Mouse (Mus musculus): Measurements from ENCODE around the gene Gm10192. TPM values are rescaled to one million over a fixed set of nuclear protein-coding genes. Genes with fewer than 3 reads are reported as not detected.

Gm10192 gene
- polyA plus RNA-seq, 2 experiments: not detected

- WGBS: 46% methylated on average over 4 of the region's 4 CpGs
- no peaks in the 10 kb centered on the region for H3K9me3 ChIP-seq (ENCODE audit: control insufficient read depth, low read length)
- H3K27me3 ChIP-seq (ENCODE audit: control insufficient read depth, insufficient read depth, low read length): no peaks in the 10 kb centered on the region
- no peaks in the 10 kb centered on the region for H3K36me3 ChIP-seq (ENCODE audit: control insufficient read depth, insufficient read depth, low read length)
- no peak overlapping the region for H3K4me2 ChIP-seq (replicated peaks; ENCODE audit: low read depth, low read length, severe bottlenecking)
- no peak overlapping the region for H3K4me3 ChIP-seq (replicated peaks; ENCODE audit: low read length)
- no peaks in the 10 kb centered on the region for H3K4me1 ChIP-seq (ENCODE audit: control insufficient read depth, insufficient read depth, low read length)
- no peak overlapping the region for H3K27ac ChIP-seq (replicated peaks; ENCODE audit: low read depth, low read length)
- no peak overlapping the region for H3K9ac ChIP-seq (ENCODE audit: low read depth, low read length, severe bottlenecking)
- ATAC-seq (ENCODE audit: low FRiP score, low read depth) (no peak), DNase-seq (ENCODE audit: low spot score) (peak; percentile 48)
- TF ChIP-seq POLR2A (IDR thresholded peaks at IDR 0.05; ENCODE audit: borderline replicate concordance, extremely low read depth, insufficient read depth, insufficient read length): no peak
Measured at GRCm38 (mm10) chr4:97193176-97193575, 10.2 kb upstream of the Gm10192 start.

- TF ChIP-seq POLR2A (IDR thresholded peaks at IDR 0.05; ENCODE audit: borderline replicate concordance, extremely low read depth, insufficient read depth, insufficient read length): no peak
- Histone ChIP-seq H3K4me1 (ENCODE audit: control insufficient read depth, insufficient read depth, low read length) (no peaks in the 10 kb centered on the region), H3K36me3 (ENCODE audit: control insufficient read depth, insufficient read depth, low read length) (no peaks in the 10 kb centered on the region)
Measured at GRCm38 (mm10) chr4:97192601-97193000, 9.6 kb upstream of the Gm10192 start.

GRCm38 (mm10) chr4:97180396-97180795 is 2.6 kb downstream of the Gm10192 start:
- Histone ChIP-seq H3K36me3 (ENCODE audit: control insufficient read depth, insufficient read depth, low read length) (no peaks in the 10 kb centered on the region), H3K27ac (replicated peaks; ENCODE audit: low read depth, low read length) (no peak overlapping the region), H3K4me3 (replicated peaks; ENCODE audit: low read length) (no peak overlapping the region), H3K27me3 (ENCODE audit: control insufficient read depth, insufficient read depth, low read length) (no peaks in the 10 kb centered on the region), H3K4me2 (replicated peaks; ENCODE audit: low read depth, low read length, severe bottlenecking) (no peak overlapping the region), H3K4me1 (ENCODE audit: control insufficient read depth, insufficient read depth, low read length) (no peaks in the 10 kb centered on the region), H3K9ac (ENCODE audit: low read depth, low read length, severe bottlenecking) (no peak overlapping the region), H3K9me3 (ENCODE audit: control insufficient read depth, low read length) (no peaks in the 10 kb centered on the region)
- WGBS: 75% methylated on average over 2 of the region's 2 CpGs
- DNase-seq (ENCODE audit: low spot score): no peak
- TF ChIP-seq POLR2A (IDR thresholded peaks at IDR 0.05; ENCODE audit: borderline replicate concordance, extremely low read depth, insufficient read depth, insufficient read length): no peak
- no peak for ATAC-seq (ENCODE audit: low FRiP score, low read depth)

More at GRCm38 (mm10) chr4:97192601-97193000, 9.6 kb upstream of the Gm10192 start:
- Histone ChIP-seq H3K4me3 (replicated peaks; ENCODE audit: low read length) (no peak overlapping the region), H3K9me3 (ENCODE audit: control insufficient read depth, low read length) (no peaks in the 10 kb centered on the region), H3K4me2 (replicated peaks; ENCODE audit: low read depth, low read length, severe bottlenecking) (no peak overlapping the region), H3K27ac (replicated peaks; ENCODE audit: low read depth, low read length) (no peak overlapping the region), H3K27me3 (ENCODE audit: control insufficient read depth, insufficient read depth, low read length) (no peaks in the 10 kb centered on the region), H3K9ac (ENCODE audit: low read depth, low read length, severe bottlenecking) (no peak overlapping the region)
- no peak for ATAC-seq (ENCODE audit: low FRiP score, low read depth)
- DNase-seq (ENCODE audit: low spot score): no peak
- 82% methylated on average over 2 of the region's 2 CpGs for WGBS

- no peak overlapping the region for H3K4me3 ChIP-seq (replicated peaks; ENCODE audit: low read length)
- H3K9ac ChIP-seq (ENCODE audit: low read depth, low read length, severe bottlenecking): no peak overlapping the region
- ATAC-seq (ENCODE audit: low FRiP score, low read depth) (peak; percentile 26; the same call in 1 of the 2 replicates), DNase-seq (ENCODE audit: low spot score) (peak; percentile 45)
- WGBS: 46% methylated on average over 10 of the region's 10 CpGs
- H3K27me3 ChIP-seq (ENCODE audit: control insufficient read depth, insufficient read depth, low read length): no peaks in the 10 kb centered on the region
- no peaks in the 10 kb centered on the region for H3K36me3 ChIP-seq (ENCODE audit: control insufficient read depth, insufficient read depth, low read length)
- H3K4me1 ChIP-seq (ENCODE audit: control insufficient read depth, insufficient read depth, low read length): 0 out of 2 replicates have a peak, but pooled peaks cover 4% of the 10 kb centered on the region
- H3K27ac ChIP-seq (replicated peaks; ENCODE audit: low read depth, low read length): no peak overlapping the region
- H3K9me3 ChIP-seq (ENCODE audit: control insufficient read depth, low read length): no peaks in the 10 kb centered on the region
- peak overlapping the region; percentile 21; the same call in 1 of the 2 replicates for H3K4me2 ChIP-seq (replicated peaks; ENCODE audit: low read depth, low read length, severe bottlenecking)
- TF ChIP-seq POLR2A (IDR thresholded peaks at IDR 0.05; ENCODE audit: borderline replicate concordance, extremely low read depth, insufficient read depth, insufficient read length): no peak
Measured at GRCm38 (mm10) chr4:97156841-97157345, 26.1 kb downstream of the Gm10192 start.

GRCm38 (mm10) chr4:97156084-97156483 is 26.9 kb downstream of the Gm10192 start:
- Histone ChIP-seq H3K4me1 (ENCODE audit: control insufficient read depth, insufficient read depth, low read length) (0 out of 2 replicates have a peak, but pooled peaks cover 4% of the 10 kb centered on the region), H3K36me3 (ENCODE audit: control insufficient read depth, insufficient read depth, low read length) (no peaks in the 10 kb centered on the region), H3K27ac (replicated peaks; ENCODE audit: low read depth, low read length) (no peak overlapping the region), H3K27me3 (ENCODE audit: control insufficient read depth, insufficient read depth, low read length) (no peaks in the 10 kb centered on the region), H3K9ac (ENCODE audit: low read depth, low read length, severe bottlenecking) (no peak overlapping the region), H3K4me3 (replicated peaks; ENCODE audit: low read length) (no peak overlapping the region), H3K9me3 (ENCODE audit: control insufficient read depth, low read length) (no peaks in the 10 kb centered on the region), H3K4me2 (replicated peaks; ENCODE audit: low read depth, low read length, severe bottlenecking) (no peak overlapping the region)
- no peak for DNase-seq (ENCODE audit: low spot score)
- ATAC-seq (ENCODE audit: low FRiP score, low read depth): no peak
- TF ChIP-seq POLR2A (IDR thresholded peaks at IDR 0.05; ENCODE audit: borderline replicate concordance, extremely low read depth, insufficient read depth, insufficient read length): no peak
- 61% methylated on average over 3 of the region's 3 CpGs for whole genome bisulfite sequencing

All from limb, embryonic 14.5 days (tissue).